Mouse (Mus musculus): ENCODE results near the gene Trappc3. TPM values are rescaled to one million over a fixed set of nuclear protein-coding genes. Genes with fewer than 3 reads are reported as not detected.

Trappc3 gene
- polyA plus RNA-seq, 1 experiment: 25.7 TPM

DNA sequence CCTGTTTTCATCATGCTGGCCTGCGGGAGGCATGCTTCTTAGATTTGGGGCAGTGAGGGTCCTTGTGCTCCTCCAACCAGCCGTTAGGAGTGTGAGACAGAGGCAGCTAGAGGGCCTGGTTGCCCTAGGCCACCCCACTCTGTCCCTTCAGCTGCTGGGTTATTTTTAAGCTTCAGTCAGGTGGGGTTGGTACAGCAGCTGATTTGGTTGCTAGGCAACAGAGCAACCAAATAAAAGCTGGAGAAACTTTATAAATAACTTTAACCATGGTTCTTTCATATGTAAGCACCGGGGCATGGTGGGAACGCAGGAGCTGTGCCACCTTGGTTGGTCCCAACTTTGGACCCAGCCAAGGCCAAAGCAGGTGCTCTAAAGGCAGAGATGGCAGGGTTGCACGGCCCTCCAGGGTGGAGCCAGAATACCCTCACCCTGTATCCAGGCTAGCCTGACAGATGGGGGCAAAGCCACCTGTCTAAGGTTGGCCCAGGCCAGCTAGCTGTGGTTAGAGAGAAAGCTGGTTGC, 24.3 kb upstream of the Trappc3 start:
- H3K27ac ChIP-seq (ENCODE audit: insufficient read depth, low read length): no peak overlapping the region
- H3K27me3 ChIP-seq (ENCODE audit: control insufficient read depth, insufficient read depth, low read length): no peaks in the 10 kb centered on the region
- no peak for DNase-seq (ENCODE audit: low read depth in 1 of 2, low spot score in 2 of 2)
- TF ChIP-seq POLR2A (IDR thresholded peaks at IDR 0.05; ENCODE audit: low read depth, low read length) (no peak), CTCF (IDR thresholded peaks at IDR 0.05; ENCODE audit: extremely low read depth, insufficient read depth, insufficient read length, insufficient replicate concordance) (no peak)
- no peak overlapping the region for H3K4me3 ChIP-seq (ENCODE audit: extremely low read depth, insufficient read depth, insufficient read length)
- 73% methylated on average over 5 of the region's 5 CpGs for WGBS
- peaks cover 9% of the 10 kb centered on the region for H3K4me1 ChIP-seq (ENCODE audit: control insufficient read depth, insufficient read depth, insufficient read length)
- H3K36me3 ChIP-seq (ENCODE audit: control insufficient read depth, insufficient read depth, low read length): peaks cover 59% of the 10 kb centered on the region

GRCm38 (mm10) chr4:126239862-126240475, 22.2 kb upstream of the Trappc3 start:
- Histone ChIP-seq H3K27me3 (ENCODE audit: control insufficient read depth, insufficient read depth, low read length) (no peaks in the 10 kb centered on the region), H3K4me1 (ENCODE audit: control insufficient read depth, insufficient read depth, insufficient read length) (peaks cover 3% of the 10 kb centered on the region), H3K4me3 (ENCODE audit: extremely low read depth, insufficient read depth, insufficient read length) (no peak overlapping the region), H3K27ac (ENCODE audit: insufficient read depth, low read length) (no peak overlapping the region), H3K36me3 (ENCODE audit: control insufficient read depth, insufficient read depth, low read length) (peaks cover 40% of the 10 kb centered on the region)
- no peak for TF ChIP-seq POLR2A (IDR thresholded peaks at IDR 0.05; ENCODE audit: low read depth, low read length)
- TF ChIP-seq CTCF (IDR thresholded peaks at IDR 0.05; ENCODE audit: extremely low read depth, insufficient read depth, insufficient read length, insufficient replicate concordance): no peak
- no peak for DNase-seq (ENCODE audit: low read depth in 1 of 2, low spot score in 2 of 2)
- WGBS: 90% methylated on average over 13 of the region's 13 CpGs

- no peaks in the 10 kb centered on the region; the same call in none of the 2 replicates for H3K4me1 ChIP-seq (ENCODE audit: control insufficient read depth, insufficient read depth, insufficient read length)
- no peak for DNase-seq (ENCODE audit: low read depth in 1 of 2, low spot score in 2 of 2)
- H3K27ac ChIP-seq (ENCODE audit: insufficient read depth, low read length): no peak overlapping the region
- TF ChIP-seq POLR2A (IDR thresholded peaks at IDR 0.05; ENCODE audit: low read depth, low read length) (no peak), CTCF (IDR thresholded peaks at IDR 0.05; ENCODE audit: extremely low read depth, insufficient read depth, insufficient read length, insufficient replicate concordance) (no peak)
- WGBS: 69% methylated on average over 9 of the region's 9 CpGs
- H3K27me3 ChIP-seq (ENCODE audit: control insufficient read depth, insufficient read depth, low read length): no peaks in the 10 kb centered on the region
- H3K4me3 ChIP-seq (ENCODE audit: extremely low read depth, insufficient read depth, insufficient read length): no peak overlapping the region
- H3K36me3 ChIP-seq (ENCODE audit: control insufficient read depth, insufficient read depth, low read length): peaks cover 29% of the 10 kb centered on the region
These were observed 20.2 kb upstream of the Trappc3 start for GRCm38 (mm10) chr4:126241956-126242355.

- Histone ChIP-seq H3K4me3 (ENCODE audit: extremely low read depth, insufficient read depth, insufficient read length) (no peak overlapping the region), H3K27me3 (ENCODE audit: control insufficient read depth, insufficient read depth, low read length) (no peaks in the 10 kb centered on the region), H3K4me1 (ENCODE audit: control insufficient read depth, insufficient read depth, insufficient read length) (no peaks in the 10 kb centered on the region; the same call in 1 of the 2 replicates), H3K27ac (ENCODE audit: insufficient read depth, low read length) (no peak overlapping the region), H3K36me3 (ENCODE audit: control insufficient read depth, insufficient read depth, low read length) (peaks cover 28% of the 10 kb centered on the region)
- no peak for TF ChIP-seq CTCF (IDR thresholded peaks at IDR 0.05; ENCODE audit: extremely low read depth, insufficient read depth, insufficient read length, insufficient replicate concordance)
- TF ChIP-seq POLR2A (IDR thresholded peaks at IDR 0.05; ENCODE audit: low read depth, low read length): no peak
- no peak for DNase-seq (ENCODE audit: low read depth in 1 of 2, low spot score in 2 of 2)
- WGBS: 92% methylated on average over 6 of the region's 6 CpGs
These were observed 19.6 kb upstream of the Trappc3 start for GRCm38 (mm10) chr4:126242510-126242909.

- no peak overlapping the region for H3K4me3 ChIP-seq (ENCODE audit: extremely low read depth, insufficient read depth, insufficient read length)
- H3K4me1 ChIP-seq (ENCODE audit: control insufficient read depth, insufficient read depth, insufficient read length): no peaks in the 10 kb centered on the region
- H3K36me3 ChIP-seq (ENCODE audit: control insufficient read depth, insufficient read depth, low read length): peaks cover 7% of the 10 kb centered on the region
- H3K27me3 ChIP-seq (ENCODE audit: control insufficient read depth, insufficient read depth, low read length): no peaks in the 10 kb centered on the region
- 93% methylated on average over 13 of the region's 13 CpGs for WGBS
- no peak overlapping the region for H3K27ac ChIP-seq (ENCODE audit: insufficient read depth, low read length)
- DNase-seq (ENCODE audit: low read depth in 1 of 2, low spot score in 2 of 2): no peak
- TF ChIP-seq CTCF (IDR thresholded peaks at IDR 0.05; ENCODE audit: extremely low read depth, insufficient read depth, insufficient read length, insufficient replicate concordance) (no peak), POLR2A (IDR thresholded peaks at IDR 0.05; ENCODE audit: low read depth, low read length) (no peak)
These were observed 15.8 kb upstream of the Trappc3 start for GRCm38 (mm10) chr4:126246202-126246889.

DNA sequence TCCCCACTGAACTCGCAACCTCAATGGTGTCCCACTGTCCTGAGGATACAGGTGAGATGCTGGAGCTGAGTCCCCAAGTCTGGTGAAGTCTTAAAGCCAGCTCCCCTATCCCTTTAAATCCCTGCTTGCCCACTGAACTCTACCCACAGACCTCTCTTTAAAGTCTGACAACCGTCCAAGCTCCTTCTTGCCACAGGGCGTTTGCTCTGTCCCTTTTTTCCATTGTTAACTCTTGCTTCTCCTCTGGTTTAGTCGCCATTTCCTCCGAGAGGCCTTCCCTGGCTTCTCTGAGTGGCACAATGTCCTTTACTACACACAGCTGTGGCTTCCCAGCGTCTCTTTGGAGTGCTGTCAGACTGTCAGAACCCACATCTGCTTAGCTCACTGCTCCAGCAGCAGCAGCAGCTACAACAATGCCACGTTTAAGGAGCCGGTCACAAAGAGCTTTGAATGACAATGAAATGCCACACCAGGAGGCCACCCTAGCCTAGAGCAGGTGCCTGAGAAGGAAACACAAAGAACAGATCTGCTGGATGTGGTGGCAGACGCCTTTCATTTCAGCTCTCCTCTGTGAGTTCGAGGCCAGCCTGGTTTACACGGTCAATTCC, 13.8 kb upstream of the Trappc3 start:
- no peak for DNase-seq (ENCODE audit: low read depth in 1 of 2, low spot score in 2 of 2)
- 75% methylated on average over 11 of the region's 11 CpGs for WGBS
- Histone ChIP-seq H3K36me3 (ENCODE audit: control insufficient read depth, insufficient read depth, low read length) (no peaks in the 10 kb centered on the region; the same call in 1 of the 2 replicates), H3K4me3 (ENCODE audit: extremely low read depth, insufficient read depth, insufficient read length) (no peak overlapping the region), H3K27me3 (ENCODE audit: control insufficient read depth, insufficient read depth, low read length) (no peaks in the 10 kb centered on the region), H3K27ac (ENCODE audit: insufficient read depth, low read length) (no peak overlapping the region), H3K4me1 (ENCODE audit: control insufficient read depth, insufficient read depth, insufficient read length) (peaks cover 8% of the 10 kb centered on the region; the same call in 1 of the 2 replicates)
- TF ChIP-seq POLR2A (IDR thresholded peaks at IDR 0.05; ENCODE audit: low read depth, low read length): no peak
- no peak for TF ChIP-seq CTCF (IDR thresholded peaks at IDR 0.05; ENCODE audit: extremely low read depth, insufficient read depth, insufficient read length, insufficient replicate concordance)
